8 mouse cellular contexts compared by ENCODE assay signal in the genomic region with DNA sequence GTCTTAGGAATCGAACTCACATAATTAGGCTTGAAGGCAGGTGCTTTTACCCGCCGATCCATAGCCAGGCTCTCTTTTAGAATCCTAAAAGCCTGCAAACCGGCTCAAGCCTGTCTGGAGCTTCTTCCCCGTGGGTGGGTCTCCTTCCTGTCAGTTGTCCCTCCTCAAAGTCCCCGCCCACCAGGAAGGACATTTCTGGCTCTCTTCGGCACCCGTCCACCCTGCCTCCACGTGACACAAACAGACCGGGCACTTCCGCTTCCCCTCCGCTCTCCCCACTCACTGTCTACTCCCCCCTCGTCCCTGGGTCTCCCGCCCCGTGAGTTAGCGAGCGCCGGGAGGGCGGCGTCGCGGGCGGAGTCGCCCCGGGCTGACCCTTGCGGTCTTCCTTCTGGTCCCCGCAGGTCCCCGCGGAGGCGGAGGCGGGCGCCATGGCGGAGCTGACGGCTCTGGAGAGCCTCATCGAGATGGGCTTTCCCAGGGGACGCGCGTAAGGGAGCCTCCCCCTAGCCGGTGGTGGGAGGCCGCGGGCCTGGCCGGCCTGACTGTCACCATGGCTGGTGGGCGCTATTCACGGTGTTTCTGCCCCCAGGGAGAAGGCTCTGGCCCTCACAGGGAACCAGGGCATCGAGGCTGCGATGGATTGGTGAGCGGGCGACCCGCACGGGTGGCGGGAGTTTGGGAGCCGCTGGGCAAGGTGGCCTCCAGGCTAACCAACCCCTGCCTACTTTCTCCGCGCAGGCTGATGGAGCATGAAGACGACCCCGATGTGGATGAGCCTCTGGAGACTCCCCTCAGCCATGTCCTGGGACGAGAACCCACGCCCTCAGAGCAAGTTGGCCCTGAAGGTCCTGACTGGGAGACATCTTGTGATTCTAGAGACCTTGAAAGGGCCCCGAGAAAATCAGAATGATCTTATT. TPM values are rescaled to one million over a fixed set of nuclear protein-coding genes. Genes with fewer than 3 reads are reported as not detected.
A peak's percentile ranks its signal among the peaks of the same experiment; 100 is the strongest.
DNase-seq lines count a peak whose midpoint lies in the region; ATAC-seq lines count a peak whose summit lies in the region.

Gene Ubxn1 (plus strand): TSS at position 230 of the 920 bp plus-strand sequence.

- peak within 1 kb of the TSS; percentile 96 for H3K4me2 ChIP-seq in heart, embryonic 13.5 days
- H3K4me2 ChIP-seq in liver, embryonic 12.5 days, result peak within 1 kb of the TSS; percentile 84
- peak within 1 kb of the TSS; percentile 87 for H3K4me2 ChIP-seq in stomach, embryonic 15.5 days

- WGBS in heart, embryonic 13.5 days, result under 1% methylated on average over 59 of the region's 59 CpGs
- WGBS in liver, embryonic 12.5 days (ENCODE audit: insufficient replicate concordance), result under 1% methylated on average over 59 of the region's 59 CpGs
- under 1% methylated on average over 59 of the region's 59 CpGs for WGBS in stomach, embryonic 15.5 days

- no peaks in the 10 kb centered on the region for H3K27me3 ChIP-seq in heart, embryonic 13.5 days (replicated peaks)
- no peaks in the 10 kb centered on the region for H3K27me3 ChIP-seq in liver, embryonic 12.5 days (replicated peaks)
- no peaks in the 10 kb centered on the region for H3K27me3 ChIP-seq in stomach, embryonic 15.5 days (replicated peaks)

- no peaks in the 10 kb centered on the region for H3K9me3 ChIP-seq in heart, embryonic 13.5 days
- no peaks in the 10 kb centered on the region for H3K9me3 ChIP-seq in liver, embryonic 12.5 days (replicated peaks)
- no peaks in the 10 kb centered on the region for H3K9me3 ChIP-seq in stomach, embryonic 15.5 days

- peak; percentile 92 for ATAC-seq in heart, embryonic 13.5 days (ENCODE audit: extremely low read depth, insufficient number of reproducible peaks, low FRiP score, low TSS enrichment)
- ATAC-seq in liver, embryonic 12.5 days, result peak; percentile 96
- peak; percentile 97 for ATAC-seq in stomach, embryonic 15.5 days (ENCODE audit: insufficient read depth, low FRiP score, low read depth)

- H3K9ac ChIP-seq in heart, embryonic 13.5 days, result peak within 1 kb of the TSS; percentile 99
- H3K9ac ChIP-seq in liver, embryonic 12.5 days, result peak within 1 kb of the TSS; percentile 91
- H3K9ac ChIP-seq in stomach, embryonic 15.5 days, result peak within 1 kb of the TSS; percentile 94

- peak within 1 kb of the TSS; percentile 78 for H3K27ac ChIP-seq in brown adipose tissue, adult 24 weeks (replicated peaks; ENCODE audit: low read depth, low read length)
- peak within 1 kb of the TSS; percentile 65 for H3K27ac ChIP-seq in heart, embryonic 13.5 days (replicated peaks)
- H3K27ac ChIP-seq in liver, embryonic 12.5 days, result peak within 1 kb of the TSS; percentile 86
- H3K27ac ChIP-seq in stomach, embryonic 15.5 days, result peak within 1 kb of the TSS; percentile 84

- H3K4me3 ChIP-seq in brown adipose tissue, adult 24 weeks (ENCODE audit: insufficient read depth, low read depth, low read length), result peak within 1 kb of the TSS; percentile 90
- H3K4me3 ChIP-seq in heart, embryonic 13.5 days, result peak within 1 kb of the TSS; percentile 100
- H3K4me3 ChIP-seq in liver, embryonic 12.5 days, result peak within 1 kb of the TSS; percentile 78
- H3K4me3 ChIP-seq in stomach, embryonic 15.5 days (replicated peaks), result peak within 1 kb of the TSS; percentile 97

- peaks cover 38% of the 10 kb centered on the region for H3K36me3 ChIP-seq in heart, embryonic 13.5 days
- H3K36me3 ChIP-seq in liver, embryonic 12.5 days, result peaks cover 35% of the 10 kb centered on the region
- H3K36me3 ChIP-seq in stomach, embryonic 15.5 days, result peaks cover 18% of the 10 kb centered on the region

- H3K4me1 ChIP-seq in brown adipose tissue, adult 24 weeks (ENCODE audit: control insufficient read depth, insufficient read depth, insufficient read length, low read length), result peaks cover 6% of the 10 kb centered on the region; the same call in 1 of the 2 replicates
- peaks cover 14% of the 10 kb centered on the region for H3K4me1 ChIP-seq in heart, embryonic 13.5 days
- peaks cover 40% of the 10 kb centered on the region for H3K4me1 ChIP-seq in liver, embryonic 12.5 days
- peaks cover 6% of the 10 kb centered on the region for H3K4me1 ChIP-seq in stomach, embryonic 15.5 days

- DNase-seq in CD4-positive, CD25-positive, alpha-beta regulatory T cell, adult 2 months (ENCODE audit: low read depth, low spot score), result peak; percentile 95
- DNase-seq in fat pad, adult 2 months (ENCODE audit: extremely low read depth, low read depth, low spot score), result peak; percentile 86
- peak; percentile 97 for DNase-seq in kidney, postnatal 10 days
- peak; percentile 94 to 95 for DNase-seq in natural killer cell, adult 2 months (ENCODE audit: low spot score in 2 of 2)

RNA-seq across cellular contexts. Expression of gene Ubxn1, which starts in this region (rescaled TPM):
- 188 and 228 TPM in 2 replicates for polyA plus RNA-seq in brown adipose tissue, adult 24 weeks (2012; ENCODE audit: insufficient read depth, insufficient read length, missing spikeins)
- polyA plus RNA-seq in heart, embryonic 13.5 days (2015; fragmentation: Nextera tagmentation; extraction: Ambion mirVana), result 112 and 139 TPM in 2 replicates
- 133 and 135 TPM in 2 replicates for polyA plus RNA-seq in liver, embryonic 12.5 days (2016; fragmentation: Nextera tagmentation; extraction: Ambion mirVana)
- polyA plus RNA-seq in stomach, embryonic 15.5 days (2015; fragmentation: Nextera tagmentation; extraction: Ambion mirVana), result 160 and 163 TPM in 2 replicates

Comparison
In these comparisons a context has a peak if more than half of its experiments do, and no peak if none do; other contexts are left out.
1. Peak in every context shown above with its lines: DNase-seq, ATAC-seq, H3K4me3 ChIP-seq and H3K27ac ChIP-seq.